Comparison of ENCODE assay signal across 11 mouse cellular contexts in genomic region chr10:128919966-128920365, GRCm38 (mm10). TPM values are rescaled to one million over a fixed set of nuclear protein-coding genes. Genes with fewer than 3 reads are reported as not detected.
DNase-seq lines count a peak whose midpoint lies in the region; ATAC-seq and TF ChIP-seq lines count a peak whose summit lies in the region.
"Had no signal": no experiment of that assay in that cellular context is flagged by ENCODE, and none has a peak within 500 bp of the region (broad histone marks: within the 10 kb centered on the region; RNA-seq: fewer than 3 reads in every experiment).

No protein-coding gene starts in this region.

- H3K36me3 ChIP-seq in heart, embryonic 14.5 days (ENCODE audit: control insufficient read depth, insufficient read depth, low read length): peaks cover 34% of the 10 kb centered on the region
- peaks cover 34% of the 10 kb centered on the region for H3K36me3 ChIP-seq in lung, embryonic 15.5 days
- no peaks in the 10 kb centered on the region; the same call in 1 of the 2 replicates for H3K36me3 ChIP-seq in hindbrain, embryonic 15.5 days
- no peaks in the 10 kb centered on the region for H3K36me3 ChIP-seq in stomach, embryonic 16.5 days (ENCODE audit: control insufficient read depth, insufficient read depth, low read length)

- 77% methylated on average over 7 of the region's 7 CpGs for WGBS in heart, embryonic 14.5 days
- 82% methylated on average over 7 of the region's 7 CpGs for whole genome bisulfite sequencing in lung, embryonic 15.5 days
- WGBS in lung, adult 2 months: 71% methylated on average over 7 of the region's 7 CpGs
- 81% methylated on average over 7 of the region's 7 CpGs for WGBS in hindbrain, embryonic 15.5 days
- WGBS in stomach, embryonic 16.5 days: 64% methylated on average over 7 of the region's 7 CpGs

- no peak for ATAC-seq in heart, embryonic 14.5 days (ENCODE audit: insufficient number of reproducible peaks, insufficient read depth, low FRiP score, low read depth)
- no peak for ATAC-seq in lung, embryonic 15.5 days (ENCODE audit: borderline replicate concordance, extremely low read depth, low FRiP score, low TSS enrichment)
- ATAC-seq in hindbrain, embryonic 15.5 days (ENCODE audit: low FRiP score, low read depth): no peak
- no peak for ATAC-seq in stomach, embryonic 16.5 days (ENCODE audit: insufficient read depth, low FRiP score)

- no peak for TF ChIP-seq POLR2A in lung, adult 2 months (IDR thresholded peaks at IDR 0.05; ENCODE audit: borderline replicate concordance, extremely low read depth, low read depth, low read length)

- H3K27ac ChIP-seq in heart, embryonic 14.5 days (replicated peaks in 1 of 2; ENCODE audit: control insufficient read depth in 1 of 2, insufficient read depth in 1 of 2, low read depth in 2 of 2, low read length in 2 of 2): peak overlapping the region in 1 of 2 experiments; percentile 45; a peak in 3 of 4 replicates
- peak overlapping the region; percentile 57; the same call in 1 of the 2 replicates for H3K27ac ChIP-seq in lung, embryonic 15.5 days
- peak overlapping the region; percentile 78 for H3K27ac ChIP-seq in hindbrain, embryonic 15.5 days (replicated peaks)
- peak overlapping the region; percentile 97 for H3K27ac ChIP-seq in stomach, embryonic 16.5 days (ENCODE audit: low read length)
- H3K27ac ChIP-seq: liver, embryonic 14.5 days had no signal

- 0 out of 2 replicates have a peak overlapping the region, but pooled peaks have one; percentile 4 for H3K9ac ChIP-seq in heart, embryonic 14.5 days (ENCODE audit: low read length)
- H3K9ac ChIP-seq in lung, embryonic 15.5 days: no peak overlapping the region
- no peak overlapping the region for H3K9ac ChIP-seq in hindbrain, embryonic 15.5 days
- H3K9ac ChIP-seq in stomach, embryonic 16.5 days (ENCODE audit: low read length): no peak overlapping the region
- H3K9ac ChIP-seq: liver, embryonic 14.5 days had no signal

- no peak overlapping the region for H3K4me3 ChIP-seq in heart, embryonic 14.5 days (ENCODE audit: control insufficient read depth in 1 of 2, insufficient read depth in 1 of 2, low read depth in 1 of 2, low read length in 2 of 2)
- H3K4me3 ChIP-seq in lung, embryonic 15.5 days: no peak overlapping the region
- no peak overlapping the region for H3K4me3 ChIP-seq in lung, adult 2 months (replicated peaks; ENCODE audit: extremely low read depth, low read depth, low read length)
- H3K4me3 ChIP-seq in hindbrain, embryonic 15.5 days: no peak overlapping the region
- H3K4me3 ChIP-seq in stomach, embryonic 16.5 days (replicated peaks; ENCODE audit: low read length): no peak overlapping the region
- H3K4me3 ChIP-seq: erythroblast, embryonic 14.5 days had no signal

- no peak overlapping the region for H3K4me2 ChIP-seq in heart, embryonic 14.5 days (ENCODE audit: low read length)
- no peak overlapping the region for H3K4me2 ChIP-seq in lung, embryonic 15.5 days
- no peak overlapping the region for H3K4me2 ChIP-seq in hindbrain, embryonic 15.5 days
- H3K4me2 ChIP-seq in stomach, embryonic 16.5 days (ENCODE audit: low read depth, low read length): no peak overlapping the region

- H3K27me3 ChIP-seq in heart, embryonic 14.5 days (ENCODE audit: control insufficient read depth, insufficient read depth, low read length): no peaks in the 10 kb centered on the region
- H3K27me3 ChIP-seq in lung, embryonic 15.5 days: no peaks in the 10 kb centered on the region
- H3K27me3 ChIP-seq in hindbrain, embryonic 15.5 days: no peaks in the 10 kb centered on the region
- H3K27me3 ChIP-seq in stomach, embryonic 16.5 days (ENCODE audit: control insufficient read depth, insufficient read depth, low read length): no peaks in the 10 kb centered on the region

- TF ChIP-seq CTCF in lung, adult 2 months (IDR thresholded peaks at IDR 0.05; ENCODE audit: insufficient read depth, low read length): no peak

- no peak for DNase-seq in heart, adult 8-10 months (ENCODE audit: low spot score)
- no peak for DNase-seq in lung, adult 2 months
- no peak for DNase-seq in cerebellum, postnatal 25 days
- DNase-seq in retina, postnatal 1 day: no peak
- DNase-seq: layer of hippocampus, adult 9-11 months had no signal

- peaks cover 18 to 37% of the 10 kb centered on the region in 2 experiments for H3K4me1 ChIP-seq in heart, embryonic 14.5 days (ENCODE audit: control insufficient read depth in 2 of 2, insufficient read depth in 2 of 2, low read length in 2 of 2)
- peaks cover 47% of the 10 kb centered on the region for H3K4me1 ChIP-seq in lung, embryonic 15.5 days
- peaks cover 11% of the 10 kb centered on the region; the same call in 1 of the 2 replicates for H3K4me1 ChIP-seq in lung, adult 2 months (ENCODE audit: control insufficient read depth, insufficient read depth, low read length)
- peaks cover 62% of the 10 kb centered on the region for H3K4me1 ChIP-seq in hindbrain, embryonic 15.5 days (replicated peaks)
- H3K4me1 ChIP-seq in stomach, embryonic 16.5 days (ENCODE audit: control insufficient read depth, insufficient read depth, low read length): peaks cover 52% of the 10 kb centered on the region

- H3K9me3 ChIP-seq in heart, embryonic 14.5 days (ENCODE audit: control insufficient read depth, low read length): no peaks in the 10 kb centered on the region
- no peaks in the 10 kb centered on the region for H3K9me3 ChIP-seq in lung, embryonic 15.5 days
- H3K9me3 ChIP-seq in hindbrain, embryonic 15.5 days: no peaks in the 10 kb centered on the region
- no peaks in the 10 kb centered on the region for H3K9me3 ChIP-seq in stomach, embryonic 16.5 days (replicated peaks; ENCODE audit: control insufficient read depth, low read length)

RNA-seq across cellular contexts. Expression of gene Rdh5, which starts 2.7 kb away (rescaled TPM):
- polyA plus RNA-seq in heart, embryonic 14.5 days (2014; fragmentation: Nextera tagmentation; extraction: Ambion mirVana): 7.7 and 11.5 TPM in 2 replicates
- 1 to 10 TPM; 3.8 to 6.2 (median 5.2) TPM for total RNA-seq in heart, adult 8-10 months (2022)
- 12.5 and 17.3 TPM in 2 replicates for polyA plus RNA-seq in lung, embryonic 15.5 days (2015; fragmentation: Nextera tagmentation; extraction: Ambion mirVana)
- polyA plus RNA-seq in lung, adult 2 months (2012; rRNA removed): 20.1 and 20.3 TPM in 2 replicates
- 20.9 and 22.1 TPM in 2 replicates for polyA plus RNA-seq in hindbrain, embryonic 15.5 days (2015; fragmentation: Nextera tagmentation; extraction: Ambion mirVana)
- polyA plus RNA-seq in stomach, embryonic 16.5 days (2015; fragmentation: Nextera tagmentation; extraction: Ambion mirVana): 16.6 and 18.7 TPM in 2 replicates

RNA-seq across cellular contexts. Expression of gene Bloc1s1, which starts 3.9 kb away (rescaled TPM):
- 239 and 251 TPM in 2 replicates for polyA plus RNA-seq in heart, embryonic 14.5 days (2014; fragmentation: Nextera tagmentation; extraction: Ambion mirVana)
- 100 to 1,000 TPM; 150 to 260 (median 205) TPM for total RNA-seq in heart, adult 8-10 months (2022)
- 186 and 195 TPM in 2 replicates for polyA plus RNA-seq in lung, embryonic 15.5 days (2015; fragmentation: Nextera tagmentation; extraction: Ambion mirVana)
- polyA plus RNA-seq in lung, adult 2 months (2012; rRNA removed): 171 and 192 TPM in 2 replicates
- polyA plus RNA-seq in hindbrain, embryonic 15.5 days (2015; fragmentation: Nextera tagmentation; extraction: Ambion mirVana): 266 and 268 TPM in 2 replicates
- 194 and 206 TPM in 2 replicates for polyA plus RNA-seq in stomach, embryonic 16.5 days (2015; fragmentation: Nextera tagmentation; extraction: Ambion mirVana)

RNA-seq across cellular contexts. Expression of gene Itga7, which starts 13.7 kb away (rescaled TPM):
- 3.7 and 3.9 TPM in 2 replicates for polyA plus RNA-seq in heart, embryonic 14.5 days (2014; fragmentation: Nextera tagmentation; extraction: Ambion mirVana)
- total RNA-seq in heart, adult 8-10 months (2022): 100 to 1,000 TPM; 161 to 179 (median 167) TPM
- polyA plus RNA-seq in lung, embryonic 15.5 days (2015; fragmentation: Nextera tagmentation; extraction: Ambion mirVana): 5.0 TPM in 2 replicates
- polyA plus RNA-seq in lung, adult 2 months (2012; rRNA removed): 31.5 and 37.6 TPM in 2 replicates
- polyA plus RNA-seq in hindbrain, embryonic 15.5 days (2015; fragmentation: Nextera tagmentation; extraction: Ambion mirVana): 8.9 TPM in 2 replicates
- 7.9 and 12.4 TPM in 2 replicates for polyA plus RNA-seq in stomach, embryonic 16.5 days (2015; fragmentation: Nextera tagmentation; extraction: Ambion mirVana)
- polyA plus RNA-seq: erythroblast, embryonic 14.5 days had no signal

RNA-seq across cellular contexts. Expression of gene Cd63, which starts 19.2 kb away (rescaled TPM):
- polyA plus RNA-seq in heart, embryonic 14.5 days (2014; fragmentation: Nextera tagmentation; extraction: Ambion mirVana): 363 and 394 TPM in 2 replicates
- total RNA-seq in heart, adult 8-10 months (2022): 100 to 1,000 TPM; 121 to 171 (median 135) TPM
- 552 and 585 TPM in 2 replicates for polyA plus RNA-seq in lung, embryonic 15.5 days (2015; fragmentation: Nextera tagmentation; extraction: Ambion mirVana)
- polyA plus RNA-seq in lung, adult 2 months (2012; rRNA removed): 110 and 132 TPM in 2 replicates
- 262 and 274 TPM in 2 replicates for polyA plus RNA-seq in hindbrain, embryonic 15.5 days (2015; fragmentation: Nextera tagmentation; extraction: Ambion mirVana)
- polyA plus RNA-seq in stomach, embryonic 16.5 days (2015; fragmentation: Nextera tagmentation; extraction: Ambion mirVana): 756 and 798 TPM in 2 replicates

RNA-seq across cellular contexts. Expression of gene Gdf11, which starts 28.4 kb away (rescaled TPM):
- 2.3 and 3.4 TPM in 2 replicates for polyA plus RNA-seq in heart, embryonic 14.5 days (2014; fragmentation: Nextera tagmentation; extraction: Ambion mirVana)
- 1 to 10 TPM; 1.3 to 3.0 (median 1.9) TPM for total RNA-seq in heart, adult 8-10 months (2022)
- polyA plus RNA-seq in lung, embryonic 15.5 days (2015; fragmentation: Nextera tagmentation; extraction: Ambion mirVana): 3.7 and 4.8 TPM in 2 replicates
- polyA plus RNA-seq in lung, adult 2 months (2012; rRNA removed): 0.45 and 0.99 TPM in 2 replicates
- 8.6 and 8.9 TPM in 2 replicates for polyA plus RNA-seq in hindbrain, embryonic 15.5 days (2015; fragmentation: Nextera tagmentation; extraction: Ambion mirVana)
- polyA plus RNA-seq in stomach, embryonic 16.5 days (2015; fragmentation: Nextera tagmentation; extraction: Ambion mirVana): 2.8 and 2.9 TPM in 2 replicates
- polyA plus RNA-seq: erythroblast, embryonic 14.5 days had no signal
